20 mouse cellular contexts compared by ENCODE assay signal in genomic region chr7:45793969-45794585, GRCm38 (mm10). TPM values are rescaled to one million over a fixed set of nuclear protein-coding genes. Genes with fewer than 3 reads are reported as not detected.
"Had no signal": no experiment of that assay in that cellular context is flagged by ENCODE, and none has a peak within 500 bp of the region (broad histone marks: within the 10 kb centered on the region; RNA-seq: fewer than 3 reads in every experiment).

No protein-coding gene starts in this region.

- H3K9ac ChIP-seq: liver, embryonic 13.5 days; midbrain, embryonic 12.5 days; stomach, embryonic 15.5 days had no signal

- H3K4me3 ChIP-seq: layer of hippocampus, adult 2 months; liver, embryonic 13.5 days; midbrain, embryonic 12.5 days; myocyte; neural tube, embryonic 13.5 days; stomach, embryonic 15.5 days had no signal

- H3K4me2 ChIP-seq: liver, embryonic 13.5 days; midbrain, embryonic 12.5 days; neural tube, embryonic 13.5 days; stomach, embryonic 15.5 days had no signal

- DNase-seq: kidney, postnatal 25 days; layer of hippocampus, adult 9-11 months; liver, embryonic 13.5 days; lung, adult 2 months; lung, postnatal 14 days; lung, postnatal 4 days; retina, postnatal 1 day; right cerebral cortex, postnatal 25 days; spleen, adult 18-20 months; thymus, postnatal 25 days had no signal

- H3K27ac ChIP-seq: kidney, postnatal 0 days; layer of hippocampus, adult 2 months; liver, embryonic 13.5 days; midbrain, embryonic 12.5 days; neural tube, embryonic 13.5 days; stomach, embryonic 15.5 days had no signal

- H3K36me3 ChIP-seq: liver, embryonic 13.5 days had no signal

- ATAC-seq: midbrain, embryonic 16.5 days had no signal

- H3K9me3 ChIP-seq: liver, embryonic 13.5 days; midbrain, embryonic 12.5 days; neural tube, embryonic 13.5 days; stomach, embryonic 15.5 days had no signal

RNA-seq across cellular contexts. Expression of gene Sult2b1, which starts 9.6 kb away (rescaled TPM):
- polyA plus RNA-seq: liver, adult 2 months had no signal

RNA-seq across cellular contexts. Expression of gene Lmtk3, which starts 10.5 kb away (rescaled TPM):
- polyA plus RNA-seq: liver, embryonic 13.5 days; liver, embryonic 16.5 days; thymus, postnatal 0 days had no signal
